Mouse (Mus musculus): ENCODE measurements at regions not wholly inside any gene's neighbourhood (a gene's known extent, or its start where the extent isn't known, plus 50 kb on each side); places are given as distances from the start of the nearest gene placed in this dataset.

- 94% methylated on average over 1 of the region's 1 CpGs for WGBS
- Histone ChIP-seq H3K27me3 (ENCODE audit: control insufficient read depth, insufficient read depth, low read length) (no peaks in the 10 kb centered on the region), H3K9ac (replicated peaks; ENCODE audit: low read depth, low read length) (no peak overlapping the region), H3K27ac (ENCODE audit: low read length) (no peak overlapping the region), H3K36me3 (ENCODE audit: control insufficient read depth, insufficient read depth, low read length) (no peaks in the 10 kb centered on the region), H3K4me2 (replicated peaks; ENCODE audit: low read depth, low read length) (no peak overlapping the region), H3K4me3 (ENCODE audit: low read depth, low read length) (no peak overlapping the region), H3K4me1 (ENCODE audit: control insufficient read depth, insufficient read depth, low read length) (no peaks in the 10 kb centered on the region), H3K9me3 (ENCODE audit: control insufficient read depth, low read depth, low read length) (no peaks in the 10 kb centered on the region)
- no peak for ATAC-seq (ENCODE audit: insufficient number of reproducible peaks, insufficient read depth, low FRiP score, low read depth)
Observed at GRCm38 (mm10) chr15:51637570-51637969, 2247.1 kb upstream of the Gm7489 start.

GRCm38 (mm10) chr15:51643772-51644311 is 2240.9 kb upstream of the Gm7489 start:
- no peak for ATAC-seq (ENCODE audit: insufficient number of reproducible peaks, insufficient read depth, low FRiP score, low read depth)
- WGBS: 72% methylated on average over 6 of the region's 6 CpGs
- Histone ChIP-seq H3K4me3 (ENCODE audit: low read depth, low read length) (no peak overlapping the region), H3K4me1 (ENCODE audit: control insufficient read depth, insufficient read depth, low read length) (no peaks in the 10 kb centered on the region), H3K27ac (ENCODE audit: low read length) (no peak overlapping the region), H3K9ac (replicated peaks; ENCODE audit: low read depth, low read length) (no peak overlapping the region), H3K4me2 (replicated peaks; ENCODE audit: low read depth, low read length) (no peak overlapping the region), H3K36me3 (ENCODE audit: control insufficient read depth, insufficient read depth, low read length) (no peaks in the 10 kb centered on the region), H3K9me3 (ENCODE audit: control insufficient read depth, low read depth, low read length) (no peaks in the 10 kb centered on the region), H3K27me3 (ENCODE audit: control insufficient read depth, insufficient read depth, low read length) (no peaks in the 10 kb centered on the region)

GRCm38 (mm10) chr15:51646304-51646703 is 2238.4 kb upstream of the Gm7489 start:
- H3K4me3 ChIP-seq (ENCODE audit: low read depth, low read length): no peak overlapping the region
- no peaks in the 10 kb centered on the region for H3K27me3 ChIP-seq (ENCODE audit: control insufficient read depth, insufficient read depth, low read length)
- no peak for ATAC-seq (ENCODE audit: insufficient number of reproducible peaks, insufficient read depth, low FRiP score, low read depth)
- no peak overlapping the region for H3K27ac ChIP-seq (ENCODE audit: low read length)
- whole genome bisulfite sequencing: 23% methylated on average over 2 of the region's 2 CpGs
- H3K9me3 ChIP-seq (ENCODE audit: control insufficient read depth, low read depth, low read length): no peaks in the 10 kb centered on the region
- no peaks in the 10 kb centered on the region for H3K4me1 ChIP-seq (ENCODE audit: control insufficient read depth, insufficient read depth, low read length)
- no peaks in the 10 kb centered on the region for H3K36me3 ChIP-seq (ENCODE audit: control insufficient read depth, insufficient read depth, low read length)
- no peak overlapping the region for H3K4me2 ChIP-seq (replicated peaks; ENCODE audit: low read depth, low read length)
- no peak overlapping the region for H3K9ac ChIP-seq (replicated peaks; ENCODE audit: low read depth, low read length)

GRCm38 (mm10) chr15:51652497-51652896 is 2232.2 kb upstream of the Gm7489 start:
- WGBS: 64% methylated on average over 4 of the region's 4 CpGs
- Histone ChIP-seq H3K9me3 (ENCODE audit: control insufficient read depth, low read depth, low read length) (peaks cover 5% of the 10 kb centered on the region; the same call in 1 of the 2 replicates), H3K27ac (ENCODE audit: low read length) (no peak overlapping the region), H3K4me1 (ENCODE audit: control insufficient read depth, insufficient read depth, low read length) (no peaks in the 10 kb centered on the region), H3K27me3 (ENCODE audit: control insufficient read depth, insufficient read depth, low read length) (no peaks in the 10 kb centered on the region), H3K36me3 (ENCODE audit: control insufficient read depth, insufficient read depth, low read length) (no peaks in the 10 kb centered on the region), H3K9ac (replicated peaks; ENCODE audit: low read depth, low read length) (no peak overlapping the region), H3K4me3 (ENCODE audit: low read depth, low read length) (no peak overlapping the region), H3K4me2 (replicated peaks; ENCODE audit: low read depth, low read length) (no peak overlapping the region)
- no peak for ATAC-seq (ENCODE audit: insufficient number of reproducible peaks, insufficient read depth, low FRiP score, low read depth)

GRCm38 (mm10) chr15:51657621-51658020 is 2227.1 kb upstream of the Gm7489 start:
- Histone ChIP-seq H3K9me3 (ENCODE audit: control insufficient read depth, low read depth, low read length) (peaks cover 9% of the 10 kb centered on the region; the same call in 1 of the 2 replicates), H3K4me1 (ENCODE audit: control insufficient read depth, insufficient read depth, low read length) (no peaks in the 10 kb centered on the region), H3K36me3 (ENCODE audit: control insufficient read depth, insufficient read depth, low read length) (no peaks in the 10 kb centered on the region), H3K27me3 (ENCODE audit: control insufficient read depth, insufficient read depth, low read length) (no peaks in the 10 kb centered on the region), H3K4me2 (replicated peaks; ENCODE audit: low read depth, low read length) (no peak overlapping the region), H3K4me3 (ENCODE audit: low read depth, low read length) (no peak overlapping the region), H3K27ac (ENCODE audit: low read length) (no peak overlapping the region), H3K9ac (replicated peaks; ENCODE audit: low read depth, low read length) (no peak overlapping the region)
- ATAC-seq (ENCODE audit: insufficient number of reproducible peaks, insufficient read depth, low FRiP score, low read depth): no peak
- WGBS: 87% methylated on average over 1 of the region's 1 CpGs

DNA sequence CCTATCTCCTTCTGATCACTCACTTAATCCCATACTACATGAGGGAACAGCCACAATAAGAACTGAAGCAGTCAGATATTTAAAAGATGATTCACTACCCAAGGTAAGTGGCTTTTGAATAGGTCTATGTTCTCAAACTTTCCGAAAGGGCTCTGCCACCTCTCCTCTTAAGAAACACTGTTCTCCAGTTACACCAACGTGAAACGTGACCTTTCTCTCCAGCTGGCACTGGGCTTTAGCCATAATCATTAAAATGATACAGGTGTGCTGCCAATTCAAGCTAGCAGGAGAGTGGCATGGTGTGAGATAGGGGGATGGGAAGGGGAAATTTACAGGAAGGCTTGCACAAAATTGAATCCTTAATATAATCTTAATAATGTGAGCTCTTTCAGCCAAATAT is 2216.4 kb upstream of the Gm7489 start:
- no peak overlapping the region for H3K4me2 ChIP-seq (replicated peaks; ENCODE audit: low read depth, low read length)
- WGBS: 55% methylated on average over 3 of the region's 3 CpGs
- H3K9ac ChIP-seq (replicated peaks; ENCODE audit: low read depth, low read length): no peak overlapping the region
- no peak overlapping the region for H3K4me3 ChIP-seq (ENCODE audit: low read depth, low read length)
- H3K4me1 ChIP-seq (ENCODE audit: control insufficient read depth, insufficient read depth, low read length): 0 out of 2 replicates have a peak, but pooled peaks cover 3% of the 10 kb centered on the region
- ATAC-seq (ENCODE audit: insufficient number of reproducible peaks, insufficient read depth, low FRiP score, low read depth): no peak
- H3K27ac ChIP-seq (ENCODE audit: low read length): no peak overlapping the region
- H3K27me3 ChIP-seq (ENCODE audit: control insufficient read depth, insufficient read depth, low read length): no peaks in the 10 kb centered on the region
- H3K36me3 ChIP-seq (ENCODE audit: control insufficient read depth, insufficient read depth, low read length): no peaks in the 10 kb centered on the region
- no peaks in the 10 kb centered on the region for H3K9me3 ChIP-seq (ENCODE audit: control insufficient read depth, low read depth, low read length)

DNA sequence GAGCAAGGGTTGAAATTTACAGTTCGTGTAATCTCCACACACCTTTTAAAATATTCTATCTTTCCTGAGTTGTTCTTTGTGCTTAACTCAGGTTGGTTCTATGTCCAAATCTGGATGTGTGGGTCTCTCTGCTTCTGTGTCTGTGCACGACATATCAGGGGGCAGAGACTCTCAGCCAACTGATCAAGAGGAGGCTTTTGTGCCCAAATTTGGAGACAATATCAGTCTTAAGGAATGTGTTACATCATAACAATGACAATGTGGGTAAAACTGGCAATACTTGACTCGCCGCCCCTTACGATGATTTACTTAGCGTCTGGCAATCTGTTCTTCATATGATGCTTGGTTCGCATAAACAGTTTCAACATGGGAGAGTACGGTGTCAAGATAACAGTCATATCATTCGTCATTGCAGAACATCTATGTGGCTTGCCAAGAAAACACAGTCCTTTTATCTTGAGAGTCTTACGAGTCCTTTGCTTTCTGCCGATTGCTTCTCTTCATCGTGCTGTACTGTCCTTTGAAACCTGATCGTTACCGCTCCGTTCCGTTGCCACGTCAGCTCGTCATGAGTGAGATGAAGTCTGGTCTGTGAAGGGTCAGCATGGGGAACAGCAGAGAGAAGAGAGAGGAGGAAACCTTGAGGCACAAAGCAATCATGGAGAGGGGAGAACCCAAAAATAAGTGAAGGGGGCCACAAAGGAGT is 2212.9 kb upstream of the Gm7489 start:
- Histone ChIP-seq H3K4me1 (ENCODE audit: control insufficient read depth, insufficient read depth, low read length) (0 out of 2 replicates have a peak, but pooled peaks cover 3% of the 10 kb centered on the region), H3K9me3 (ENCODE audit: control insufficient read depth, low read depth, low read length) (no peaks in the 10 kb centered on the region), H3K36me3 (ENCODE audit: control insufficient read depth, insufficient read depth, low read length) (no peaks in the 10 kb centered on the region), H3K9ac (replicated peaks; ENCODE audit: low read depth, low read length) (no peak overlapping the region), H3K27ac (ENCODE audit: low read length) (0 out of 2 replicates have a peak overlapping the region, but pooled peaks have one; percentile 27), H3K4me3 (ENCODE audit: low read depth, low read length) (no peak overlapping the region), H3K4me2 (replicated peaks; ENCODE audit: low read depth, low read length) (no peak overlapping the region; the same call in 1 of the 2 replicates), H3K27me3 (ENCODE audit: control insufficient read depth, insufficient read depth, low read length) (no peaks in the 10 kb centered on the region)
- WGBS: 44% methylated on average over 18 of the region's 18 CpGs
- ATAC-seq (ENCODE audit: insufficient number of reproducible peaks, insufficient read depth, low FRiP score, low read depth): no peak

GRCm38 (mm10) chr15:51673483-51673882 is 2211.2 kb upstream of the Gm7489 start:
- Histone ChIP-seq H3K36me3 (ENCODE audit: control insufficient read depth, insufficient read depth, low read length) (no peaks in the 10 kb centered on the region), H3K4me2 (replicated peaks; ENCODE audit: low read depth, low read length) (no peak overlapping the region), H3K27ac (ENCODE audit: low read length) (no peak overlapping the region), H3K4me3 (ENCODE audit: low read depth, low read length) (no peak overlapping the region), H3K9me3 (ENCODE audit: control insufficient read depth, low read depth, low read length) (no peaks in the 10 kb centered on the region), H3K4me1 (ENCODE audit: control insufficient read depth, insufficient read depth, low read length) (0 out of 2 replicates have a peak, but pooled peaks cover 3% of the 10 kb centered on the region), H3K27me3 (ENCODE audit: control insufficient read depth, insufficient read depth, low read length) (no peaks in the 10 kb centered on the region), H3K9ac (replicated peaks; ENCODE audit: low read depth, low read length) (no peak overlapping the region)
- no peak for ATAC-seq (ENCODE audit: insufficient number of reproducible peaks, insufficient read depth, low FRiP score, low read depth)
- 68% methylated on average over 1 of the region's 1 CpGs for WGBS

Data from stomach, embryonic 14.5 days (tissue).